Mouse (Mus musculus) embryonic fibroblast, embryonic 13.5 days (primary cell): ENCODE measurements at regions not wholly inside any gene's neighbourhood (a gene's known extent, or its start where the extent isn't known, plus 50 kb on each side); places are given as distances from the start of the nearest gene placed in this dataset.

Experiments used
- CTCF ChIP-seq: IDR thresholded peaks from 2 replicates; pipeline ENCODE4 v1.5.1; 2011; ENCODE audit warnings: mild to moderate bottlenecking, control low read depth, low read length, moderate library complexity, borderline replicate concordance; ENCODE audit not compliant: insufficient read depth
- POLR2A ChIP-seq: IDR thresholded peaks from 2 replicates; pipeline ENCODE4 v1.6.1; 2011; ENCODE audit warnings: low read depth, mild to moderate bottlenecking, control low read depth, low read length, moderate library complexity

GRCm38 (mm10) chr1:61277170-61277710, 299.5 kb downstream of the Icos start:
- TF ChIP-seq POLR2A (no peak), CTCF (no peak)
